Mouse (Mus musculus) gastrocnemius, postnatal 4 days (tissue): ENCODE data around the gene Mfsd14a. TPM values are rescaled to one million over a fixed set of nuclear protein-coding genes. Genes with fewer than 3 reads are reported as not detected.
"Not testable (repeated sequence)": the region's sequence is repeated elsewhere in the genome, so short reads cannot be mapped to it uniquely, and the experiment has no call there.

Experiments used
- DNase-seq, 2 experiments: peaks; one replicate each; pipeline ENCODE4 v3.0.0; 2021 to 2022; ENCODE audit warnings: low spot score in 2 of 2, mixed read lengths in 2 of 2
- long read RNA-seq, 2 experiments: library from polyadenylated mRNA; stranded (forward); transcript quantifications; one replicate each; pipeline ENCODE4 v2.0.0; 2021
- total RNA-seq, 2 experiments: library from RNA; stranded (reverse); gene quantifications; 2 replicates each; pipeline ENCODE4 v1.2.3; 2021

Mfsd14a gene
- total RNA-seq, result 10 to 100 TPM; 26.6 TPM
- long read RNA-seq, experiment 1, transcript Mfsd14a-201 (12 exons, 2,782 nt), result major isoform, 68 of 78 reads
- long read RNA-seq, experiment 1, partial matches to known transcripts, result 4 of 78 reads
- long read RNA-seq, experiment 1, other reads (novel, unspliced or antisense), result 6 of 78 reads
- long read RNA-seq, experiment 2, transcript Mfsd14a-201 (12 exons, 2,782 nt), result major isoform, 56 of 64 reads
- long read RNA-seq, experiment 2, partial matches to known transcripts, result 3 of 64 reads
- long read RNA-seq, experiment 2, other reads (novel, unspliced or antisense), result 5 of 64 reads

DNA sequence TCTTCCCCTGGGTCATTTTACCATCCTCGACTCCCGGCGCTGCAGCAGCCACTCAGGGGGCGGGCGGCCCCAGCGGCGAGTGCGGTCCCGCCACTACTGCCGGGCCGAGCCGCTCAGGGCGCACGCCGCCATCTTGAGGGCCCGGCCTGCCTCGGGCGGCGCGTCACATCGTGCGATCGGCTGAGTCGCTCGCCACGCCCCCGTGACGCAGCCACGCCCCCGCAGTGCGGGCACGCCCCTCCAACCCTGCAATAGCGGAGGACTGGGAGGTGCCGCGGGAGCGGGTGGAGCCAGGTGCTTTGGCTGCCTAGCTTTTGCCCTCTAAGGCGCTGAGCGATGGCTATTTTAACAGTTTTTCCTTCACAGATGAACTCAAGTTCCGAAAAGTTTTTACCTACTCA, at the start of gene Mfsd14a:
TSS of gene Mfsd14a (minus strand) at position 215 of the 401 bp plus-strand sequence.
- DNase-seq, result peak; percentile 99 to 100

DNA sequence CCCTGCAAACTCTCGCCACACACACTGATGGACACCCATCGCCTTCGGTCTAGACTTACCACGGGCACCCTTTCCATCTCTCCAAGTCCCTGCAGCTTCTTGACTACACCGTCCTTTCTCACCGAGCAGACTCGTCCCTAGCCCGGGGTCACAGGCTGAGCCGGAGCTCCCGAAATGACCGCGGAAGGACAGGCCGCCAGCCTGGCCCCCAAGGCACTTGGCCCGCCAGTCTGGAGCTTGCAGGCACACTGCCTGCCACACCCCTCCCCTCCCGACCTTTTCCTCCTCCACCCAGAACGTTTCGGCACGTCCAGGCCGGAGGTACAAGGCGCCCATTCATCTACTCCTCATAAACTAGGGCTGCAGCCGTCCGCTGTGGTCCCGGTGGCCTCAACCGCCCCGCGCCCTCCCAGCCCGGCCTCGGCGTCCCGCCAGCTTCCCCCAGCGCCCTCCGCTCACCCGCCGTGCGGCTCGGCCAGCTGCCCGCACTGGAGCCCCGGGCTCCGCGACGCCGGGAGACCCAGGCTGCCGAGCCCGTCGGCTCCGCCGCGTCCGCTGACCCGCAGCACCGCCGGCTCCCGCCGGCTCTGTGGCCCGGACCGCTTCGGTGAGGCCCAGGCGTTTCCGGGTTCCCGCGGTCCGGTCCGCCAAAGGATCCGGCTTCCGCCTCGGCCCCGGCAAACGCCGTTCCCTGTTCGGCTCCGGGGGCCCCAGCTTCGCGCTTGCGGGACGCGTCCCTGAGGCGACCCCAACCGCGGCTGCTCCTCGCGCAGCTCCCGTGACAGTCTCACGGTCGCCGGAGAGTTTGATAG, 49.4 kb upstream of the Mfsd14a start:
- peak; percentile 77 to 86 for DNase-seq

DNA sequence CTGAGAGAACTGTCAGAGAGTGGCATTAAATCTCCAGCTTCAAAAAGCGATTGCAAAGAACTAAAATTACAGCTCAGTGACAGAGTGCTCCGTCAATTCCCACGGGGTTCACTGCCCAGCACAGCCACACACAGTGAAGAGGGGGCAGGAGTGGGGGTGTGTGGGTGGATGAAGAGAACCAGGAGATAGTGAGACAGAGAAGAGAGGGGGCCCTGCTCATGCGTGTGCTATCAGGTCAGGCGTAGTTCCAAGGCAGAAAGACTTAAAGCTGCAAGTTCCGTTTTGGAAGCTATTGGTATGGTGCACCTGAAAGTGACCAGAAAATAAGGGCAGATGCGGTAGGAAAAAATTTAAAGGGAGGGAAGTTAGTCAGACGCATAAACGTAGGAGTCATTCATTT, 48.5 kb upstream of the Mfsd14a start:
- DNase-seq, result no peak

DNA sequence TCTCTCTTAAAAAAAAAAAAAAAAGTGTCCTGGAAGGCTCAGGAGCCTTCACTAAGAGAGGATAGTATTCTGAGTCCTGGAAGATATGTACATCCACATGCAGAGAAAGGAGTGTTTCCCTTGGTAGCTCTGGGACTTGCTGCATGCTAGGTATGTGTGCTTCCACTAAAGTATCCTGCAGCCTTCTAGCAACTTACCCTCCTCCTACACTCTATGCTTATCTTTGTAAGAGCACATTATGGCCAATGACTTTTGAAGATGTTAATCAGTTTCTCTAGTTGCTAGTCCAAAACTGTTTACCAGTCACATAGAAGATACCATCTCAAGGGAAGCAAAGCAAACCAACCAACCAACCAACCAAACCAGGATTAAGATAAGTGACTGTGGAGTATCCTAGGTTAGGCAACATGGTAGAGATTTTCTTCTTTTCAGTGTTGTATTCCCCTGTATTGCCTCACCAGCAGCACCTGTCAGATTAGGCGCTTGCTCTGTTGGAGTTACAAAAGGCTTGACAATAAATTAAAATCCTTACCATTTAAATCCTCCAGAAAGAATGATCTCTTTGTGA, 43.2 kb upstream of the Mfsd14a start:
- DNase-seq, result no peak

DNA sequence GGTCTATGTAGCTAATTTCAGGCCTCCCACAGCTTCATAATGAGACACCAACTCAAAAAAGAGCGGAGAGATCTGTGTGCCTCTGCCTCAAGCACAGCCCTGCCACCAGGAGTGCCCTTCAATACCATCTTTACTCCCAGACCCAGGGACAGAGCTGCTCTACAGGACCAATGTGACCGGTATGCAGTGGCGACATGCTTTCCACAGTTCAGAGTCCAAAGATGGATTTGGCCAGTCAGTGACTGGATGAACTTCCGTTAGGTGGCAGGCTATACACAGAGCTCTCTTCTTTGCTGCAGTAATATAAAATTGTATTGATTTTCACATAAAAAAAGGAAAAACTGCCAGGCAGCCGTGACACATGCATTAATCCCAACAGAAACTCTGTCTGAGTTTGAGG, 41.4 kb upstream of the Mfsd14a start:
- DNase-seq, result no peak

DNA sequence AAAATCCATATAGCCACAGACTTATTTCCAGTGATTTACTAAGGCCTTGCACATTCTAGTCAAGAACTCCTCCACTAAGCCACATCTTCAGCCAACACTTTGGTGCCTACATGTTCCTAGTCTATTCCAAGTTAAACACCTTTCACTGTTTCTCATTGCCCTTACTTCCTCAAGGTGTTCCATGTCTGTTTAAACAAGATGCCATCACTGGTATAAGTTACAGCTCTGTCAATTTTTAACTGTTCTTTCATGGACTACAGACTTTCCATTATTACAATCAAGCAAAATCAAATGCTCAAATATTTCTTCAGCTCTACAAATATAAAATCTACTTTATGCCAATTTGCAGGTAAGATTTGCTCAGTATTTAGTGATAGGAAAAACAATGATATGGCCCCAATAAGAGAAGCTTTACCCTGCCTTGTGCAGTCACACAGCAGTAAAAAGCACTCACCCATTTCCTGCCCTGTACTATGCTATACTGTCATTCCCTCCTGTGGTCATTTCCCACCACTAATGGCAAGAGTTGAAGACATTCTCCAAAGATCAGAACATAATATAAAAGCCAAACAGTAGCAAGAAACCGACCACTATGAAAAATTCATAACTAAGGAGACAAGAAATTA, 40.3 kb upstream of the Mfsd14a start:
- no peak for DNase-seq

DNA sequence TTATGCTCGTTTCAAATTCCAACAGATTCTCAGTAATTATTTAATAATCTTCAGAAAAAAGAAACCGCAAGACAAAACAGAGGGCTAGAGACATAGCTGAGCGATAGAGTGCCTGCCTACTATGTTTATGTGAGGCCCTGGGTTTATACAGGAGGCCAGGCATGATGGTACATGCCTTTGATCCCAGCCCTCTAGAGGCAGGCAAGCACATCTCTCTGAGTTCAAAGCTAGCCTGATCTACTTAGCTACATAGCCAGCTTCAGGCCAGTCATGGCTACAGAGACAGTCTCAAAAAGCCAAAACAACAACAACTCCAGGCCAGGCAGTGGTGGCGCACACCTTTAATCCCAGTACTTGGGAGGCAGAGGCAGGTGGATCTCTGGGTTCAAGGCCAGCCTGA, 39.1 kb upstream of the Mfsd14a start:
- no peak for DNase-seq

DNA sequence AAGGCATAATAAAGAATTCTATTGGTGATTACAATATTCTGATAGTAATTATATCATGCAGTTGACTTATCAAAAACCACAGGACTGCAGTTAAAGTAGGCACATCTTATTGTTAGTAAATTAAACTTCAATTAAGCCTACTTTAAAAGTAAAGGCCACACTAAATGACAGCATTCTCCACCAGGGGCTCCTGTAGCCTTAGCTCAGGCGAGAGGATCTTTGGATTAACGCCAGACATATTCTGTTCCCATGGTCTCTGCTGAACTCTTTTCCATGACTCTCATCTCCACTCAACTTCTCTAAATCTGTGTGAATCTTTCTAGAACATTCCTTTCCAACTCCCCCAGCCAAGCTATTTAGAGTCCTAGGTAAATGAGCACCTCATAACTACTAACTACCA, 36.3 kb upstream of the Mfsd14a start:
- no peak for DNase-seq

DNA sequence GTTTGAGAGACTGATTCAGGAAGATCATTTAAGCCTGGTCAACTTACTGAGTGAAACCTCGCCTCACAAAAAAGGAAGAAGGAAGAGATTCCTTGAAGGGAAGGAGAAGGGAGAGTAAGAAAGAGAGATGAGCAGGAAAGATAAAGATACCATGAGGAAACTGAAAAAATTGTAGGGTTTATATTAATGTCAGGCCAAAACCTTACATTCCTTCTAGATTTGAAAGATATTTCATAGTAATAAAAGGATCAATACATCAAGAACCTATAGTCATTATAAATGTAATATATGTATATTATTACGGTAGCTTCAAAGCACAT, 33.1 kb upstream of the Mfsd14a start:
- no peak for DNase-seq

DNA sequence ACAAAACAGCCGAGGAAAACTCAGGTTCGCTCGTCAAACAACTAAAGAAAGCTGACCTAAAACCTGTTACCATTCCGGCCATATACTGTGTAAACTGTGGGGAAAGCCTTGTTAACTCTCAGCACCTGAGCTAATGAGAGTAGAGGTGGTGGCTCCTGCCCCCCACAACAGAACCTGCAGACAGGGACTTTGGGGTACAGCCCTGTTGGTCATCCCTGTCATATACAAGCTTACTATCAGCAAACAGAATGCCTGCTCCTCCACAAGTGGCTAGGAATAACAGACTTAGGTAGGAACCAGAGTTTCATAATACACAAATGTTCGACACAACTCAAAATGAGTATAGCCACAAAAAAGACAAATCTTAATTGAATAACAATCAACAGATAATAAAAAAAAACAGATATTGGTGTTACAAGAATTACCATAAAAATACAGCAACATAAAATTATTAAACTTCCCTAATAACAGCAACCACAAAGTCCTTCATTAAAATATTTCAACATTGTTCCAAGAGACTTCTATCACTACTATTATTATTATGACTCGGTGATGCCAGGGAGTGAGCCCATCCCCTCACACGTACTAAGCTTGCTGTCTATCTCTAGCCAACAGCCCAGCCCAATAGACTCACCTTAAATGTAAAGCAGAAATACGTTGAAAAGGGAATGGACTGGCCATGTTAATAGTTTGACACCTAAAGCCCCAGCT, 32.6 kb upstream of the Mfsd14a start:
- DNase-seq, result no peak

DNA sequence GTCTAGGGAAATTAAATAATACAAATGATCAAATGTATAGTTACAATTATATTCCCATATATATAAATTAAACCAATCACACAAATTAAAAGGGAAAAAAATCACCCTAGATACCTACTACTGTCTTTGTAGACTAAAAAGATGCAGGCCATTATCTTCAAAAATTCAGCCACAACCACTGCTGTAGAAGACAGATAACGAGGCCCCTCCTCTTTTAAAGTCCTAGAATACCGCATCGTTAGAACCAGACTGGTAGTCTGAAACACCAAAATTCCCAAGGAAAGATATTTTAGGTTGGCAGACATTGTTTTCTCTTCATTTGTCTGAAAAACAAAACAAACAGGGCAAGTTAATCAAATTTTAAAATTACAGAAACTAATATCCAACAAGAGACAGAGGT, 31.8 kb upstream of the Mfsd14a start:
- DNase-seq, result no peak

DNA sequence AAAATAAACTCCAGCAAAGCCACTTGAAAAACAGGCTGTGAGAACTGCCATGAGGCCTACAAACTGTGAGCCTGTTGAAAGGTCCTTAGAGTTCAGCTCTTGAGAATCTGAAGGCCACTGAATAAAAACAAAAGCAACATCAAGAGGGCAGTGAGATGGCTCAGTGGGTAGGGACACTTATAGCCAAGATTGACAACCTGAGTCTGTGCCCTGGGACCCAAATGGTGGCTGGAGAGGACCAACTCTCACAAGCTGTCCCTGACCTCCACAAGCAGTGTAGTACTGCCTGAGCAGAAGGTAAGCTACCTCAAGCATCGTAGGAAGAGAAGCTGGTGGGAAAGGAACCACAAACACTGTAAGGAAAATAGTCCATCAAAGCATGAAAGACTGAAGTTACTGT, 18.7 kb upstream of the Mfsd14a start, which contains the start of gene Gm43191:
TSS of gene Gm43191 (minus strand) at position 101 of the 400 bp plus-strand sequence.
- DNase-seq, result no peak

DNA sequence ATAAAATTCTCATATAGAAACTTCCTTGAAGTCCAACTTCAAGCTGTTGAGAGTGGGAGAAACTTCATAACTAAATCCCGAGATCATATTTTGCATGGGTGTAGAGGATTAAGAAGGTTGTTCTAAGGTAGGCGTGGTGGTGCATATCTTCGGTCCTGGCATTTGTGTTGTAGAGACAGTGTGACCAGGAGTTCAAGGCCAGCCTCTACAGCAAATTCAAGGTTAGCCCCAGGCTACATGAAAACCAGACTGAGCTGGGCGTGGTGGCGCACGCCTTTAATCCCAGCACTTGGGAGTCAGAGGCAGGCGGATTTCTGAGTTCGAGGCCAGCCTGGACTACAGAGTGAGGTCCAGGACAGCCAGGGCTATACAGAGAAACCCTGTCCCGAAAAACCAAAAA, 1.8 kb upstream of the Mfsd14a start:
- not testable (repeated sequence) for DNase-seq

DNA sequence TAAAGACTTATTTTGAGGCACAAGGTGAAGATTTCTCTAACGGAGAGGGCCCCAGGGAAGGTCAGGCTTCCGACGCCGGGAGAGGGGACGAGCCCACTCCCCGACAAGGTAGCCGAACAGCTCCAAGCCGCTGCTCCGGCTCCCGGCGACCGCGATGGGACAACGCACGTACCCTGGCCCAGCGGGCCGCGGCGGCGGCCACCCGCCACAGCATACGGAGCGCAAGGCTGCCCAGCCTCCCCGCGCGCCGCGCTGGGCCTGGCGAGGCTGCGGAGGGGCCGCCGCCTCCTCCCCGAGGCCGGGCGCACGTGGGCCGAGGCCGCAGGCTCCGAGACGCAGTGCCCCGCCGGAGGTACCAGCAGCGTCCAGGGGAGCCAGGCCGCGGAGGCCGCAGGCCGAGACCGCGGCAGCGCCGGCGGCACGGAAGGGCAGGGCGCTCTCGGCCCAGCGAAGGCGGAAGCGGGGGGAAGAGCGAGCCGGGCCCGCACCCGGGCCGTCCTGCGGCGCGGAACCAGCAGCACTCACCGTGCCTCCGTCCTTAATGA, 535 bp downstream of the Mfsd14a start:
- peak; percentile 38 to 67 for DNase-seq

DNA sequence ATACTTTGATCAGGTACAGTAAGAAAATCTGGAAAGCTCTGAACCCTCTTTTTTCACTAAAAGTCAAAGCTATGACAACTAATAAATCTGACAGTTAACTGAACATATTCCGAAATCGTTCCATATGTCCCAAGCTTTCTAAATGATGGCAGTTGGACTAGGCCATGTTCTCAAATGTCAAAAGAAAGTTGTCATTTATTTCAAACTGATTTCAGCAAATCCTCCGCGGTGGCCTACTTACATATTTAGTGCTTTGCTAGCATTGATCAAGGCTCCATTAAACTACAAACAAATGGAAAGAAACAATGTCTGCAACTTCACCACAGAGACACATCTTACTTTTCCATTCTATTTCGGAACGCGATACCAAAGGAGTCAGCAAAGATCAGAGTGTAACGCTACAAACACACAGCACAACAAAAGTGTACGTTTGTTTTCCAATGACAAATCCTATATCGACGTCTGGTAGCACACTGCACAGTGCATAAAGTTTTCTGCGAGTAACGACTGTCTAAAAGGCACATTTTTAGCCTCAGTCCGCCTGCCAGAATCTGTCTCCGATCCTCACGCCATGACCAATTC, 1.1 kb downstream of the Mfsd14a start:
- no peak for DNase-seq

DNA sequence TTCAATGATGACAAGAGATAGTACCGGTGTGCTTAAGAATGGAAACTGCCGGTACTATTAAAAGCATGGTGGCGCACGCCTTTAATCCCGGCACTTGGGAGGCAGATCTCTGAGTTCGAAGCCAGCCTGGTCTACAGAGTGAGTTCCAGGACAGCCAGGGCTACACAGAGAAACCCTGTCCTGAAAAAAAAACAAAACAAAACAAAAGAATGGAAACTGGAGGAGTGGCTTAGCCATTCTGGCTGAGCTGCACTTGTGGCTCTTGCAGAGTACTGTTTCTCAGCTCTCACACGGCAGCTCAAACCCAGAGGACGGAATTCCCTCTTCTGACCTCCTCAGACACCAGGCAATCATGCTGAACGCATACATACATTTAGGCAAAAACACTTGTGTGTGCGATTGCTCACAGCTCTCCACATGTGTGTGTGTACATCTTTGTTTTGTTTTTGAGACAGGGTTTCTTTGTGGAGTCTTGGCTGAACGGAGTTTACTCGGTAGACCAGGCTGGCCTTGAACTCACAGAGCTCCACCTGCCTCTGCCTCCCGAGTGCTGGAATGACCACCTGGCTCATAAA, 2.5 kb downstream of the Mfsd14a start:
- DNase-seq, result no peak

DNA sequence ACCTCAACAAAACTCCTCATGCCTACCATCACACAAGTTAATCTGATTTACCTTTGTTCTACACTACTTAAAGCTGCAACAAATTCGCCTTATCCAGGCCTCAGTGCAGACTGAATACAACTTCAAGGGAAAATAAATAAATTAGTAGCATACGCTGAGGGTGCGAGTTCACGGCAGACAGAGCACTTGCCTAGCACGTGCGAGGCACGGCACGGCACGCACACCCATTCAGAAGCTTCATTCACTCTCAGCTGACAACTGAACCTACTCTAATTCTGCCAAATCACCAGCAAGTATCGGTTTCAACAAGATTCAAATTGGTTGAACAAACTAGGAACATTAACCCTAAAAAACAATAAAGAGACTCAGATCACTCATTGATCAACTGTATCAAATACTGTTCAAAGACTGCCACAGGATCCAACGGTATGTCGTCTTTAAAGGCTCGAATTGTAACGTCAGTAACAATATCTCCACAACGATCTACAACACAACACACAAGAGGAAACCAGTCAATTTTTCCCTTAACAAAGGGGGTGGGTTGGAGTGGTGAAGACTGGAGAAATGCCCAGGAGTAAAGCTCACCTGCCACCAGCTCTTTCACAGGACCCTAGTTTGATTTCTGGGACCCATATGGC, 3.4 kb downstream of the Mfsd14a start:
- DNase-seq, result no peak

DNA sequence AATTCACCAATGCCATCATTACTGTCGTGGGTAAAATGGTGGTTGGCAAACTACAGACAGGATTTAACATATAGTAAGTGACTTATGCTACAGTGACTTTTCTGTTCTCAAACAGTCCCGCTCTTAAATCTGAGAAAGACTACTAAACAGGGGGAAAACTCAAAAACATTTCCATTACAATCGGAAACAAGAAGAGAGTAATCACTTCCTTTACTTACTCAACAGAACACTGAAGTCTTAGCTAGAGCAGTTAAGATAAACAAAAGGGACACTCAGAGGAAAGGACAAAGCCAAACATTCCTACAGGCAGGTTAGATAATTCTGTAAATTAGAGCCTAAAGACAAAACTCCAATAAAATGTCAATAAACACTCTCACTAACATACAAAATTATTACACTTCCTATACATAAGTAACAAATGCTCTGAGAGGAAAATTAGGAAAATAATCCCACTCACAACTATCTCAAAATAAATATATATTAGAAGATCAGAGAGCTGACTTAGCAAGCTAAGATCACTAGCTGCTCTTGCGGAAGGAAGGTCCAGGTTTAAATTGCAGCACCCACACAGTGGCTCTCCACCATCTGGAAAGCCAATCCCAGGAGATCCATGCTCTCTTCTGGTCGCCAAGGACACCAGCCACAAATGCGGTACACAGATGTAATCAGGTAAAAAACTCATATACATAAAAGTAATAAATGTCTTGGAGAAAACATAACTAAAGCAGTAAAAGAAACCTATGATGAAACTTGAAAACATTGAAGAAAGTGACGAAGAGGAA, 6.1 kb downstream of the Mfsd14a start:
- DNase-seq, result no peak

DNA sequence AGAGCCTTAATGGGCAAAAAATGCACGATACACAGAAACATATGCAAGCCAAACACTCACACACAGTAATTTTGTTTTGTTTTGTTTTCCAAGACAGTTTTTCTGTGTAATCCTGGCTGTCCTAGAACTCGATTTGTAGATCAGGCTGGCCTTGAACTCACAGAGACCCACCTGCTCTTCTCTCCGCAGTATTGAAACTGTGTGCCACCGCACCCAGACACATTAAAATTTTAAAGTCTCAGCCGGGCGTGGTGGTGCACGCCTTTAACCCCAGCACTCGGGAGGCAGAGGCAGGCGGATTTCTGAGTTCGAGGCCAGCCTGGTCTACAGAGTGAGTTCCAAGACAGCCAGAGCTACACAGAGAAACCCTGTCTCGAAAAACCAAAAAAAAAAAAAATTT, 8.4 kb downstream of the Mfsd14a start:
- not testable (repeated sequence) for DNase-seq
